Comparison of ENCODE assay signal across 14 mouse cellular contexts in the genomic region with DNA sequence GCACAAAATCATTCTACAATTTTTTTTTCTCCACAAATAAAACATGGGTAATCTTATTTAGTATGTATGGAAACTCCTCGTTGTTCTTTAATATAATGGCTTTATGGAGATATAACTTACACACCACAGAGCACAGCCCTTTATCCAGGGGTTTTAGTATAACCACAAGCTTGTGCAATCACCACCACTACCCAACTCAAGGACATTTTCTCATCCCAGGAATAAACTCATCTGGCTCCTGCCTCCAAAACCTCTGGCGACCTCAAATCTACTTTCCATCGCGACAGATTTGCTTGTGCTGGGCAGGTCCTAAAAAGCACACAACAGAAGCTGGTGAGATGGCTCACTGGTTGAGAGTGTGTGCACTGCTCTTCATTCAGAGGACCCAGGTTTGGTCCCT. TPM values are rescaled to one million over a fixed set of nuclear protein-coding genes. Genes with fewer than 3 reads are reported as not detected.
"Had no signal": no experiment of that assay in that cellular context is flagged by ENCODE, and none has a peak within 500 bp of the region (broad histone marks: within the 10 kb centered on the region; RNA-seq: fewer than 3 reads in every experiment).

No protein-coding gene starts in this region.

- DNase-seq: kidney, adult 18-20 months; kidney, postnatal 14 days; lung, adult 18-20 months; right cerebral cortex, adult 18-20 months; right cerebral cortex, postnatal 25 days; thymus, postnatal 36 days had no signal

- ATAC-seq: inflammation-experienced regulatory T-cells, adult 6 months; midbrain, embryonic 16.5 days had no signal

- H3K27me3 ChIP-seq: kidney, embryonic 15.5 days; limb, embryonic 12.5 days; midbrain, embryonic 12.5 days; neural tube, embryonic 15.5 days had no signal

- H3K9ac ChIP-seq: kidney, embryonic 15.5 days; limb, embryonic 12.5 days; midbrain, embryonic 12.5 days; neural tube, embryonic 15.5 days had no signal

- H3K9me3 ChIP-seq: kidney, embryonic 15.5 days; limb, embryonic 12.5 days; midbrain, embryonic 12.5 days; neural tube, embryonic 15.5 days had no signal

- H3K4me3 ChIP-seq: kidney, embryonic 15.5 days; limb, embryonic 12.5 days; midbrain, embryonic 12.5 days; neural tube, embryonic 15.5 days had no signal

- H3K27ac ChIP-seq: kidney, embryonic 15.5 days; limb, embryonic 12.5 days; midbrain, embryonic 12.5 days; neural tube, embryonic 15.5 days had no signal

- H3K4me1 ChIP-seq: midbrain, embryonic 12.5 days; neural tube, embryonic 15.5 days had no signal

- H3K36me3 ChIP-seq: midbrain, embryonic 12.5 days; neural tube, embryonic 15.5 days had no signal

- H3K4me2 ChIP-seq: kidney, embryonic 15.5 days; limb, embryonic 12.5 days; midbrain, embryonic 12.5 days; neural tube, embryonic 15.5 days had no signal

RNA-seq across cellular contexts. Expression of gene Soat2, which starts 43.3 kb away (rescaled TPM):
- total RNA-seq: left cerebral cortex, postnatal 14 days had no signal
- polyA plus RNA-seq: limb, embryonic 12.5 days had no signal

RNA-seq across cellular contexts. Expression of gene Igfbp6, which starts 49.5 kb away (rescaled TPM):
- total RNA-seq: megakaryocyte-erythroid progenitor cell, adult 5-6 weeks had no signal
